Mouse (Mus musculus) myocyte (in vitro differentiated cells): Measurements from ENCODE around the gene Eaf2. TPM values are rescaled to one million over a fixed set of nuclear protein-coding genes. Genes with fewer than 3 reads are reported as not detected.

Experiments used
- H3K27me3 ChIP-seq: one replicate; pipeline ENCODE4 v1.6.1; 2011; ENCODE audit not compliant: control insufficient read depth, insufficient read depth, insufficient read length
- H3K36me3 ChIP-seq: one replicate; pipeline ENCODE4 v1.6.1; 2011; ENCODE audit not compliant: control insufficient read depth, insufficient read depth
- H3K4me2 ChIP-seq: one replicate; pipeline ENCODE4 v1.6.1; 2011; ENCODE audit warnings: low read depth, control low read depth
- H3K4me3 ChIP-seq: one replicate; pipeline ENCODE4 v1.5.1; 2011; ENCODE audit warnings: mild to moderate bottlenecking, control low read depth, moderate library complexity
- H3K79me2 ChIP-seq: one replicate; pipeline ENCODE4 v1.6.1; 2011; ENCODE audit not compliant: control insufficient read depth, insufficient read depth
- H3ac ChIP-seq: one replicate; pipeline ENCODE4 v1.6.1; 2011; ENCODE audit not compliant: control insufficient read depth, insufficient read length
- CEBPB ChIP-seq: IDR thresholded peaks from 2 replicates; pipeline ENCODE4 v1.6.1; 2011; ENCODE audit warnings: mild to moderate bottlenecking, moderate library complexity; ENCODE audit not compliant: poor library complexity, insufficient read depth, severe bottlenecking
- E2F4 ChIP-seq: IDR thresholded peaks from one replicate; pipeline ENCODE4 v1.6.1; 2011; ENCODE audit warnings: mild to moderate bottlenecking, control low read depth, moderate library complexity; ENCODE audit not compliant: insufficient read depth
- MAX ChIP-seq: IDR thresholded peaks from one replicate; pipeline ENCODE4 v1.6.1; 2011; ENCODE audit warnings: low read depth, mild to moderate bottlenecking, control low read depth
- MYOD1 ChIP-seq, 3 experiments: IDR thresholded peaks; one replicate each; pipeline ENCODE4 v1.6.1; 2011; ENCODE audit warnings: control low read depth in 2 of 3, low read depth in 2 of 3, mild to moderate bottlenecking in 2 of 3, moderate library complexity in 1 of 3; ENCODE audit not compliant: insufficient read length in 2 of 3, control insufficient read depth in 1 of 3
- MYOG ChIP-seq, 3 experiments: IDR thresholded peaks; one replicate each; pipeline ENCODE4 v1.6.1; 2011; ENCODE audit warnings: control low read depth in 2 of 3, low read depth in 2 of 3, mild to moderate bottlenecking in 2 of 3; ENCODE audit not compliant: insufficient read length in 2 of 3, control insufficient read depth in 1 of 3, insufficient read depth in 1 of 3
- POLR2A ChIP-seq: IDR thresholded peaks from one replicate; pipeline ENCODE4 v1.6.1; 2011; ENCODE audit warnings: low read depth, mild to moderate bottlenecking, control low read depth, moderate library complexity; ENCODE audit not compliant: insufficient read length
- POLR2AphosphoS2 ChIP-seq: IDR thresholded peaks from one replicate; pipeline ENCODE4 v1.6.1; 2011; ENCODE audit warnings: low read depth, control low read depth; ENCODE audit not compliant: insufficient read length
- REST ChIP-seq: IDR thresholded peaks from one replicate; pipeline ENCODE4 v1.6.1; 2011; ENCODE audit warnings: mild to moderate bottlenecking, control low read depth, moderate library complexity; ENCODE audit not compliant: insufficient read depth, insufficient read length
- SRF ChIP-seq: IDR thresholded peaks from one replicate; pipeline ENCODE4 v1.6.1; 2011; ENCODE audit warnings: low read depth; ENCODE audit not compliant: control insufficient read depth, insufficient read length
- TCF12 ChIP-seq: IDR thresholded peaks from one replicate; pipeline ENCODE4 v1.6.1; 2011; ENCODE audit warnings: mild to moderate bottlenecking, control low read depth; ENCODE audit not compliant: poor library complexity, insufficient read depth, severe bottlenecking
- TCF3 ChIP-seq: IDR thresholded peaks from one replicate; pipeline ENCODE4 v1.6.1; 2011; ENCODE audit warnings: low read depth, control low read depth; ENCODE audit not compliant: insufficient read length
- USF1 ChIP-seq: IDR thresholded peaks from one replicate; pipeline ENCODE4 v1.6.1; 2011; ENCODE audit warnings: low read depth, mild to moderate bottlenecking, control low read depth, moderate library complexity
- polyA plus RNA-seq: library from polyadenylated mRNA; unstranded; fragments of >200 nt; fragmentation: generic; extraction: Trizol; gene quantifications from one replicate; pipeline ENCODE4 v1.2.1, GENCODE M21; 2012; ENCODE audit warnings: missing spikeins

Eaf2 gene
- polyA plus RNA-seq, 1 experiment: 0.90 TPM

DNA sequence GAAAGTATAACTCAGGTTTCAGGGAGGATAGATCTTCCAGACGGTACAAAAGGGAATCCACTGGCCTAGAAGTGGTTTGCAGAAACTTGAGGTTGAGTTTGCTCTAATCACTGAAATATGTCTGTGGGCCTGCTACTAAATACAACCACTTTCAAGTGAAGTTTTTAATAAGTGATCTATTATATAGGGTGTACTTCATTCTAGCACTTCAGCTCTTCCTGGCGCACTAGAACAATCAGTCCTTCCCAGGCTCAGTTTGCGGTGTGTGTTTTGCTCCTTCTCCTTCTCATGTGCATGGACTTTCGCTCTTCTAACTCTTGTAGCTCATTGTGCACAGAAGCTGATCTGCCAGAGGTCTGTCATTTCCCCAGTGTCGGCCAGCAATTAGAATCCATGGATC is 101.8 kb downstream of the Eaf2 start:
- Histone ChIP-seq H3K27me3 (no peaks in the 10 kb centered on the region), H3K79me2 (no peaks in the 10 kb centered on the region), H3K4me2 (no peak overlapping the region), H3ac (no peak overlapping the region), H3K4me3 (no peak overlapping the region), H3K36me3 (no peaks in the 10 kb centered on the region)
- no peak for TF ChIP-seq SRF

DNA sequence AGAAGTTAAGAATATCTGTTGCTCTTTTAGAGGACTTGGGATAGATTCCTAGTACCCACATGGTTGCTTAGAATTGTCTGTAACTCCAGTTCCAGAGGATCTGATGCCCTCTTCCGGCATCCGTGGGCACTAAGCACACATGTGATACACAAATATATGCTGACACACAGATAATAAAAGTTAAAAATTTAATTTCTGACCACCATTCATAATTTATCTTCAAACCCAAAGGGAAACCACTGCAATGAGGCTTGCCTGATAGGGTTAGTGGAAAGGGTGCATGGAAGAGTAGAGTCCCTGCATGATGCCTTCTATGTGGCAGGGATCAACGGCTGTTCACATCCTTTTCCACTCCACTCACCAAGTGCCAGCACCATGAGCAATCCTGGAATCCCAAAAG is 103.1 kb downstream of the Eaf2 start:
- Histone ChIP-seq H3K27me3 (no peaks in the 10 kb centered on the region), H3K4me2 (no peak overlapping the region), H3K36me3 (no peaks in the 10 kb centered on the region), H3K79me2 (no peaks in the 10 kb centered on the region), H3ac (no peak overlapping the region), H3K4me3 (no peak overlapping the region)
- no peak for TF ChIP-seq POLR2A
- TF ChIP-seq SRF: no peak
- no peak for TF ChIP-seq USF1
- TF ChIP-seq TCF12: no peak
- no peak for TF ChIP-seq POLR2AphosphoS2
- no peak for TF ChIP-seq MYOG (IDR thresholded peaks at IDR 0.05; ENCODE audit: control insufficient read depth in 1 of 3, insufficient read depth in 1 of 3, insufficient read length in 2 of 3, low read depth in 2 of 3)
- no peak for TF ChIP-seq REST
- TF ChIP-seq MYOD1 (IDR thresholded peaks at IDR 0.05; ENCODE audit: control insufficient read depth in 1 of 3, insufficient read length in 2 of 3, low read depth in 2 of 3): no peak
- no peak for TF ChIP-seq E2F4
- TF ChIP-seq TCF3: no peak
- TF ChIP-seq CEBPB: no peak
- TF ChIP-seq MAX: no peak

DNA sequence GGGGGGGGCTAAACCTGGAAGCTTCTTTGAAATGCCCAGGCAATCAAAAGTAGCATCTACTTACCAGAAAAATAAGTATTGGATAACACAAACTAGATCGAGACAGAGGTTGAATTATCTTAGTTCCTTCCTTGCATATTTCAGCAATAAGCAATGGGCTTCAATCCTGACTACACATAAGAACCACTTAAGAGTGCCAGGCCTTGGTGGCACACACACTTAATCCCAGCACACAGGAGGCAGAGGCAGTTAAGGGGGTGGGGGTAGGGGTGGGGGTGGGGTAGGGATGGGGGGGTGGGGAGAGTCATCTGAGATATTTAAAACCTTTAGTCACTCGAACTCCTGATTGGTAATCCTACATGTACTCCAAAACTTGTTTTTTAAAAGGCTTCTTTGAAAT is 103.6 kb downstream of the Eaf2 start:
- H3ac ChIP-seq: no peak overlapping the region

DNA sequence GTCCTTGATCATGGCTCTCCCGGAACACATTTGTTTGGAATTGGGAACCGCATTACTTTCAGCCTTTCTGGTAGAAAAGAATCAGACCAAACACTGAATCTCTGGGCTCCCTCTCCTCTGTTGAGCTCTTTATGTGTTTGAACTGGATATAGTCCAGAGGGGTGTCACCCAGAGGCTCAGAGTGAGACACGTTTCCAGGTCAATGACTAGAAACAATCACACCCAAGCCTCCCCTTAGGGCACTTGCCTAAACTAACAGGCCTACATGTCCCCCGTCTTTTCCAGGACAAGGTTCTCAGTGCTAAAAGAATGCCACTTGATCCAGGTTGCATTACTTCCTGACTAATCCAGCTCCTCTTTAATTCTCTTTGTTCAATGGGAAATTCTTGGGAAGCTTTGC is 104.0 kb downstream of the Eaf2 start:
- no peak overlapping the region for H3K4me2 ChIP-seq
- no peak overlapping the region for H3ac ChIP-seq
- no peaks in the 10 kb centered on the region for H3K79me2 ChIP-seq
- TF ChIP-seq TCF12 (no peak), MAX (no peak)
- H3K27me3 ChIP-seq: no peaks in the 10 kb centered on the region
- no peaks in the 10 kb centered on the region for H3K36me3 ChIP-seq
- no peak overlapping the region for H3K4me3 ChIP-seq

More for the DNA sequence above, 103.6 kb downstream of the Eaf2 start:
- H3K79me2 ChIP-seq: no peaks in the 10 kb centered on the region
- H3K4me3 ChIP-seq: no peak overlapping the region
- H3K36me3 ChIP-seq: no peaks in the 10 kb centered on the region
- no peak overlapping the region for H3K4me2 ChIP-seq
- TF ChIP-seq POLR2A (no peak), E2F4 (no peak), MAX (no peak), CEBPB (no peak), TCF12 (no peak), POLR2AphosphoS2 (no peak), USF1 (no peak), SRF (no peak), REST (no peak), MYOG (IDR thresholded peaks at IDR 0.05; ENCODE audit: control insufficient read depth in 1 of 3, insufficient read depth in 1 of 3, insufficient read length in 2 of 3, low read depth in 2 of 3) (no peak), TCF3 (no peak), MYOD1 (IDR thresholded peaks at IDR 0.05; ENCODE audit: control insufficient read depth in 1 of 3, insufficient read length in 2 of 3, low read depth in 2 of 3) (no peak)
- no peaks in the 10 kb centered on the region for H3K27me3 ChIP-seq

DNA sequence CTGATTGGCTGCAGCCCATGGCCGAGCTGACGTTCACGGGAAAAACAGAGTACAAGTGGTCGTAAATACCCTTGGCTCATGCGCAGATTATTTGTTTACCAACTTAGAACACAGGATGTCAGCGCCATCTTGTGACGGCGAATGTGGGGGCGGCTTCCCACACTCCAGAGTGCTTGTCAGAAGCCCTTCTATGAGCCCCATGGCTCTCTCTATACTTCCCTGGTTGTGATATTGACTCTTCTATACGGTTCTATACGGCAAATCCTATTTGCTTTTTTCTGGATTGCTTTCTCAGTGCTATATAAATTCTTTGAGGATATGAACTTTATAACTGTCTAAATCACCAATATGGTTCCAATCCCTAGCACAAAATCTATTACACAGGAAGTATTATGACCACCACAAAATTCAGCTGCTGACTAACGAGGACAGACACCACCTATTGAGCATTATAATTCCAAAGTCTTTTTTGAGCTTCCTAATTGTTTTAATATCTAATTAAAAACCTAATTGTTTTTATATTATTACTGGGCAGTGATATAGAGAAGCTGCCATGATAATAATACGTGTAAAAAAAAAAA is 104.5 kb downstream of the Eaf2 start:
- no peak for TF ChIP-seq REST
- TF ChIP-seq POLR2AphosphoS2: no peak
- no peak for TF ChIP-seq POLR2A
- no peak for TF ChIP-seq MYOD1 (IDR thresholded peaks at IDR 0.05; ENCODE audit: control insufficient read depth in 1 of 3, insufficient read length in 2 of 3, low read depth in 2 of 3)
- no peak for TF ChIP-seq MAX
- TF ChIP-seq CEBPB: no peak
- TF ChIP-seq TCF3: no peak
- no peak for TF ChIP-seq TCF12
- no peak for TF ChIP-seq MYOG (IDR thresholded peaks at IDR 0.05; ENCODE audit: control insufficient read depth in 1 of 3, insufficient read depth in 1 of 3, insufficient read length in 2 of 3, low read depth in 2 of 3)
- TF ChIP-seq E2F4: no peak
- no peak for TF ChIP-seq USF1
- TF ChIP-seq SRF: no peak
- H3K36me3 ChIP-seq: no peaks in the 10 kb centered on the region
- no peak overlapping the region for H3K4me3 ChIP-seq
- H3K79me2 ChIP-seq: no peaks in the 10 kb centered on the region
- no peak overlapping the region for H3ac ChIP-seq
- H3K4me2 ChIP-seq: no peak overlapping the region
- H3K27me3 ChIP-seq: no peaks in the 10 kb centered on the region
